Mouse (Mus musculus) bone marrow, adult 2 months (tissue): ENCODE measurements around the gene Top3a.
"Not testable (repeated sequence)": the region's sequence is repeated elsewhere in the genome, so short reads cannot be mapped to it uniquely, and the experiment has no call there.

Experiments used
- CTCF ChIP-seq: fragments of 200-500 bp; IDR thresholded peaks from 2 replicates; pipeline ENCODE4 v1.5.1; 2011; ENCODE audit warnings: low read length, control low read depth; ENCODE audit not compliant: control insufficient read depth, insufficient read depth
- POLR2A ChIP-seq: fragments of 200-500 bp; IDR thresholded peaks from 2 replicates; pipeline ENCODE4 v1.6.1; 2011; ENCODE audit warnings: low read depth, mild to moderate bottlenecking, control low read depth, low read length, borderline replicate concordance; ENCODE audit not compliant: control insufficient read depth

GRCm38 (mm10) chr11:60811618-60812017, 34.5 kb upstream of the Top3a start, which contains the start of gene Shmt1:
- not testable (repeated sequence) for TF ChIP-seq CTCF, POLR2A
